Mouse (Mus musculus): ENCODE measurements at regions not wholly inside any gene's neighbourhood (a gene's known extent, or its start where the extent isn't known, plus 50 kb on each side); places are given as distances from the start of the nearest gene placed in this dataset.

DNA sequence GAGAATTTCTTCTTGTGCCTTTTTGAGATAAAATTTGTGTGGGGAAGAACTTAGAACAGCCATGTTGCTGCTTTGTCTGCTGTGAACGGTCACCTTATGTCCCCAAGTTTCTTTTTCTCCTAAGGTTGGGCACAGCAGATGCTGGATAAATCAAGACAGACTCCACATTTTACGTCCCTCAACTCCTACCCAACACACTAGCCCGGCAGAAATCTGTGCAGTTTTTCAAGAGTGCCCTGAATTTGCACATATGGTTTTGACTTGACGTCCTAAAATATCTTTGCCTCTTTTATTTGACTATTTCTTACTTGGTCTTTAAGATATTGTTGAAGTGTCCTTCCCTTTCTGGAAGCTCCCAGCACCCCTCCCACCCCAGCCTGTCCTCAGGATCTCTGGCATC, 312.7 kb downstream of the Rnf144a start:
- TF ChIP-seq CHD2 (IDR thresholded peaks at IDR 0.05; ENCODE audit: low read depth, low read length) (no peak), ZC3H11A (IDR thresholded peaks at IDR 0.05; ENCODE audit: borderline replicate concordance, low read depth, low read length) (no peak), MAFK (IDR thresholded peaks at IDR 0.05; ENCODE audit: insufficient read depth, low read depth, low read length) (no peak), HCFC1 (IDR thresholded peaks at IDR 0.05; ENCODE audit: borderline replicate concordance, insufficient read depth, low read length) (no peak)
